Mouse (Mus musculus) layer of hippocampus, adult 18-20 months (tissue): ENCODE data around the gene Nfia. TPM values are rescaled to one million over a fixed set of nuclear protein-coding genes. Genes with fewer than 3 reads are reported as not detected.

Experiments
- DNase-seq, 2 experiments: peaks; one replicate each; pipeline ENCODE4 v3.0.0; 2022; ENCODE audit warnings: low spot score in 2 of 2
- total RNA-seq, 2 experiments: library from RNA; stranded (reverse); gene quantifications; 2 replicates each; pipeline ENCODE4 v1.2.3; 2021

The Nfia gene
- total RNA-seq, 2 experiments from 2014 or later, result 94.5 to 95.9 TPM

GRCm38 (mm10) chr4:97900256-97900944 is 127.9 kb downstream of the Nfia start:
- no peak for DNase-seq

GRCm38 (mm10) chr4:97905826-97906225 is 133.3 kb downstream of the Nfia start:
- DNase-seq, result no peak

- no peak for DNase-seq
Measured at GRCm38 (mm10) chr4:97908576-97909147, 136.1 kb downstream of the Nfia start.

GRCm38 (mm10) chr4:97910115-97910776 is 137.7 kb downstream of the Nfia start:
- no peak for DNase-seq

GRCm38 (mm10) chr4:97910777-97911580 is 138.4 kb downstream of the Nfia start:
- DNase-seq, result peak; percentile 77 to 90

- DNase-seq, result no peak
Measured at GRCm38 (mm10) chr4:97911755-97912154, 139.2 kb downstream of the Nfia start.

- no peak for DNase-seq
Measured at GRCm38 (mm10) chr4:97912155-97912554, 139.6 kb downstream of the Nfia start.

GRCm38 (mm10) chr4:97912560-97912959 is 140.0 kb downstream of the Nfia start:
- DNase-seq, result no peak

GRCm38 (mm10) chr4:97914348-97914747 is 141.8 kb downstream of the Nfia start:
- DNase-seq, result no peak

GRCm38 (mm10) chr4:97914761-97915160 is 142.2 kb downstream of the Nfia start:
- no peak for DNase-seq

- no peak for DNase-seq
Measured at GRCm38 (mm10) chr4:97917568-97917967, 145.0 kb downstream of the Nfia start.

- no peak for DNase-seq
Measured at GRCm38 (mm10) chr4:97918675-97919074, 146.1 kb downstream of the Nfia start.

GRCm38 (mm10) chr4:97919773-97920172 is 147.2 kb downstream of the Nfia start:
- DNase-seq, result no peak

GRCm38 (mm10) chr4:97920287-97921079 is 147.9 kb downstream of the Nfia start:
- DNase-seq, result no peak

- DNase-seq, result no peak
Measured at GRCm38 (mm10) chr4:97921682-97922081, 149.1 kb downstream of the Nfia start.

- no peak for DNase-seq
Measured at GRCm38 (mm10) chr4:97923248-97923647, 150.7 kb downstream of the Nfia start.

- no peak for DNase-seq
Measured at GRCm38 (mm10) chr4:97923876-97924316, 151.4 kb downstream of the Nfia start.

- DNase-seq, result no peak
Measured at GRCm38 (mm10) chr4:97924414-97924813, 151.9 kb downstream of the Nfia start.

- DNase-seq, result no peak
Measured at GRCm38 (mm10) chr4:97924855-97925254, 152.3 kb downstream of the Nfia start.

GRCm38 (mm10) chr4:97925644-97926043 is 153.1 kb downstream of the Nfia start:
- DNase-seq, result no peak
